Mouse (Mus musculus): Measurements from ENCODE around the gene Sema5a. TPM values are rescaled to one million over a fixed set of nuclear protein-coding genes. Genes with fewer than 3 reads are reported as not detected.

Gene Sema5a
- polyA plus RNA-seq, 1 experiment from 2014 or later, result 8.7 TPM

DNA sequence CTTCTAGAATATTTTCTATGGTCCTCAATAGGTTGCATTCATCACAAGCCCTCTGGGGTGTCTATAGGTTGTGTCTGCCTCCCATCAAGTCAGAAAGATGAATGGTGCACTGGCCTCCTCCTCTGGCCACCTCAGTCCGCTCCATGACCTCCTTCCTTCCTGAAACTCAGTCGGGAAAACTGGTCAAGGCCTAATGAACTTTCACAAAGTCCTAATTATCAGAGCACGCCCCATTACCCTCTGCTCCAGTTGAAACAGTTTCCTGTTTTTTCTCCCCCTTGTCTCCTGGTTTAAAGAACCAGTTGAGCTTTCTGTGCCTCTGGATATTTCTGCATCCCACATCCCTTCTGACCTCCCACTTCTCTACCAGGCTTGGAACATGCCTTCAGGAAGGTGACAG, 300.8 kb downstream of the Sema5a start:
- Histone ChIP-seq H3K36me3 (replicated peaks) (no peaks in the 10 kb centered on the region), H3K9ac (no peak overlapping the region), H3K27me3 (replicated peaks) (no peaks in the 10 kb centered on the region), H3K4me1 (no peaks in the 10 kb centered on the region), H3K4me3 (no peak overlapping the region), H3K27ac (no peak overlapping the region), H3K9me3 (no peaks in the 10 kb centered on the region), H3K4me2 (no peak overlapping the region)
- 65% methylated on average over 3 of the region's 3 CpGs for WGBS
- ATAC-seq (replicated peaks), result no peak

DNA sequence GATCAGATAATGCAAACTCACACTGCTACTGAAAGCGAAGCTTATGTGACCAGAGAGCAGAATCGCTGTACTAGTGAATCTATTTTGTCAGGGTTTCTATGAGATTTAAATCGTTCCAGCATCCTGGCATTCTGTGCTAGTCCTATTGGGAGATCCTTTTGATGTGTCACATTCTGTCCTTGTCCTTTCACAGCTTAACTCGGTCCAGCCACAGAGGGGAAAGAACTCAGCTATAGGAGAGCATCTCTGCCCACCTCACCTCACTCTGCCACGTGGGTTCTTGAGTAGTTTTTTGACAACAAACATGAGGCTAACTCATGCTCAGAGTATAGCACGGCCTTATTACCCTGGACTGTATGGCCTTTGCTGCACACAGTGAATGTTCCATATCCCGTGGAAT, 302.1 kb downstream of the Sema5a start:
- H3K4me1 ChIP-seq, result no peaks in the 10 kb centered on the region
- H3K9ac ChIP-seq, result no peak overlapping the region
- H3K36me3 ChIP-seq (replicated peaks), result no peaks in the 10 kb centered on the region
- 69% methylated on average over 7 of the region's 7 CpGs for WGBS
- H3K4me3 ChIP-seq, result no peak overlapping the region
- H3K27ac ChIP-seq, result no peak overlapping the region
- no peak overlapping the region for H3K4me2 ChIP-seq
- no peaks in the 10 kb centered on the region for H3K27me3 ChIP-seq (replicated peaks)
- no peak for ATAC-seq (replicated peaks)
- H3K9me3 ChIP-seq, result no peaks in the 10 kb centered on the region

DNA sequence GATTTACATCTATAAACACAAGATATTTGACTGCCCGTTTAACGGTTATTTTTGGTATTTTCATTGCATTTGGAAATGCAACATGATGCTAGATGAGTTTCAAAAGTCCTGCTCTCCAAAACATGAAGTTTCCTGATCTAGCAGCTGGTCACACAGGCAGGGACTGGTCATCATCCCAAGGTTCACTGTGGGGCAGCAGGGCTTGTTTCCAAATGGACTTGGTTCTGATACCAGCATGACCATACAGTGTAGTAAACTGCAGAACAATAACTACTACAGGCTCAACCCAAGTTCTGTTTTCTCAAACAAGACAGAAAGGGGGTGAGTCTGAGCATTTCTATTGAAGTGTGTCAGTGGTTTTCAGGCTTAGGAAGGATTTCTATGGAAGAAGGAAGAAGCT, 314.3 kb downstream of the Sema5a start:
- H3K4me2 ChIP-seq, result no peak overlapping the region
- H3K27ac ChIP-seq, result no peak overlapping the region
- no peak for ATAC-seq (replicated peaks)
- no peak overlapping the region for H3K9ac ChIP-seq
- H3K4me1 ChIP-seq, result no peaks in the 10 kb centered on the region
- no peaks in the 10 kb centered on the region for H3K9me3 ChIP-seq
- no peaks in the 10 kb centered on the region for H3K27me3 ChIP-seq (replicated peaks)
- no peaks in the 10 kb centered on the region for H3K36me3 ChIP-seq (replicated peaks)
- H3K4me3 ChIP-seq, result no peak overlapping the region
- 97% methylated on average over 2 of the region's 2 CpGs for WGBS

DNA sequence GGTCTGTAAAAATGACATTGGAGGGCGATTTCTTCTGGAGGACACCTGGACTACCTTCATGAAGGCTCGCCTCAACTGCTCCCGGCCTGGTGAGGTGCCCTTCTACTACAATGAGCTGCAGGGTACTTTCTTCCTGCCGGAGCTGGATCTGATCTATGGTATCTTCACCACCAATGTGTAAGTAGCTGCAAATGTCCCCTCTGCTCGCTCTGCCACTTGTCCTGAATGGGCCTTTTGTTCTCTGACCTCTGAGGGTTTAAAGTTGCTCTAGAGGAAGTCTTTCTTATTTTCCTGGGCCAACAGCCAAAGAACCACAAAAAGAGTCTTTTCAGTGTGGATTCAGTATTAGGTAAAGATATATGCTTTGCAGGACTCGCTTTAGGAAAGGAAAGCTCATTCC, 318.0 kb downstream of the Sema5a start:
- no peak overlapping the region for H3K9ac ChIP-seq
- H3K27ac ChIP-seq, result no peak overlapping the region
- no peak overlapping the region for H3K4me2 ChIP-seq
- ATAC-seq (replicated peaks), result no peak
- H3K4me1 ChIP-seq, result no peaks in the 10 kb centered on the region
- H3K4me3 ChIP-seq, result no peak overlapping the region
- H3K36me3 ChIP-seq (replicated peaks), result no peaks in the 10 kb centered on the region
- 58% methylated on average over 6 of the region's 6 CpGs for WGBS
- no peaks in the 10 kb centered on the region for H3K27me3 ChIP-seq (replicated peaks)
- H3K9me3 ChIP-seq, result no peaks in the 10 kb centered on the region

DNA sequence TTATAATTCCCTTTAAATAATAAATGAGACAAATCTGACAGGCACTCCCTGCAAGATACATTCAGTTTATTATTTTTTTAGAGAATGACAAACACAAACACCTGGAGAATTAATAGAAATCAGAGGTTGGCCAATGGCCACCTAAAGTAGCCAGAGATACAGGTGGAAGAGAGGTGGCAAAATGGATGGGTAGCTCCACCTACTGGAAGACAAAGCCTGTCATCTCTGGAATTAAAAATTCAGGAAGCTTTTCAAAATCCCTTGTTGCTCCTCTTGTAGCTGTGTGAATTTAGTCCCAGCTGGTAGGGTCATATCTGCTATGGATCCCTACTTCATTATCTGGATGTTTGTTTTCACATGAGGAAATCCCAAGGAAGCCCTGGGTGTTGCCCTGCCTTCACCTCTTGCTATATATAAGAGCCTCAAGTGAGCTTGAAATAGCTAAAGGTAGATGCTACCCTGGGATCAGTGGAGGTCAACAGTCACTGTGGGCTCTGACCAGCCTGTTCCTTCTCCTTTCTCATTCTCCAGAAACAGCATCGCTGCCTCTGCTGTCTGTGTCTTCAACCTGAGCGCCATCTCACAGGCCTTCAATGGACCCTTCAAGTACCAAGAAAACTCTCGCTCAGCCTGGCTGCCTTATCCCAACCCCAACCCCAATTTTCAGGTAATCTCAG, 323.7 kb downstream of the Sema5a start:
- H3K4me3 ChIP-seq, result no peak overlapping the region
- H3K27me3 ChIP-seq (replicated peaks), result no peaks in the 10 kb centered on the region
- WGBS, result 79% methylated on average over 3 of the region's 3 CpGs
- H3K9ac ChIP-seq, result no peak overlapping the region
- H3K9me3 ChIP-seq, result no peaks in the 10 kb centered on the region
- no peak overlapping the region for H3K27ac ChIP-seq
- no peak overlapping the region for H3K4me2 ChIP-seq
- no peaks in the 10 kb centered on the region for H3K4me1 ChIP-seq
- ATAC-seq (replicated peaks), result peak; percentile 48
- H3K36me3 ChIP-seq (replicated peaks), result no peaks in the 10 kb centered on the region

DNA sequence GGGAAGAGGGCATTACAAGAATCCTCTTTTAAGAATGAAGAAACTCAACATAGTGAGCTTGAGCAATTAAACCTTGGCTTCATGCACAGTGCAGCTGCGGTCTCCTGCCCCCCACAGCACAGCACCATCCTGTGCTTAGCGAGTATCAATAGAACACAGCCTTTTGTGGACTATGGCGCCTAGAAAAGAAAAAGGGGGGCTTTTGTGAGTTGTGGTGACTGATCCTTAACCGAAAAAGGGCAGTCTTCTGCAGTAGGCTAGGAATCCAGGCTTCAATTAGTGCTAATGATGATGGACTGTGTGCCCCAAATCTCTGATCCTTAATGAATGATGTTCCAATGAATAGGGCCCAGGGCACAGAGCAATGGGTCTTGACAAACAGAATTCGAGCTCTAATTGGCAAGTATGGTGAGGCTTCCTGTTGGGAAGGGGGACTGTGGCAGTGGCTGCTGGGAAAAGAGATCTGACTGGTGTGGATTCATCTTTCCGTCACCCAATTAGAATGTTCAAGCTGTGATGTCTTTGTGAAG, 324.3 kb downstream of the Sema5a start:
- Histone ChIP-seq H3K4me3 (no peak overlapping the region), H3K27me3 (replicated peaks) (no peaks in the 10 kb centered on the region), H3K4me2 (no peak overlapping the region), H3K27ac (no peak overlapping the region), H3K9me3 (no peaks in the 10 kb centered on the region), H3K4me1 (no peaks in the 10 kb centered on the region), H3K36me3 (replicated peaks) (no peaks in the 10 kb centered on the region), H3K9ac (no peak overlapping the region)
- WGBS, result 36% methylated on average over 6 of the region's 6 CpGs
- peak; percentile 86 for ATAC-seq (replicated peaks)

DNA sequence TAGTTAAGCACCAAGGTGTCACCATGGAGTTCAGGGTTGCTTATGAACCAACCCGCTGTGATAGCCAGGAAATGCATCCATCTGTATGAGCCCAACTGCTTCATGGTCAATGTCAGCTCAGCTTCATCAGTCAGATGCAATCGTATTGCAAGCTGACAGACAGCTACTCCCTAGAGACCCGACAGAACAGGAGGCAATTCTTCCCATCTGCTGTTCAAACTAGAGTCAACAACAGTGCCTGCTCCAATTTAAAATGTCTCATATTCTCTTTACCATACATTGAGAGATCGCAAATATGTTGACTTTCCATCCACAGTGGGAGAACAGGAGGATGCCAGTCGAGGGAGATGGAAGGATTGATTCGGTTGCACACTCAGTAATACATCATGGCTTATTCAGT, 329.7 kb downstream of the Sema5a start:
- H3K9me3 ChIP-seq, result no peaks in the 10 kb centered on the region
- 76% methylated on average over 6 of the region's 6 CpGs for WGBS
- no peak for ATAC-seq (replicated peaks)
- no peaks in the 10 kb centered on the region for H3K4me1 ChIP-seq
- H3K4me3 ChIP-seq, result no peak overlapping the region
- no peaks in the 10 kb centered on the region for H3K36me3 ChIP-seq (replicated peaks)
- H3K27ac ChIP-seq, result no peak overlapping the region
- H3K4me2 ChIP-seq, result no peak overlapping the region
- no peak overlapping the region for H3K9ac ChIP-seq
- no peaks in the 10 kb centered on the region for H3K27me3 ChIP-seq (replicated peaks)

DNA sequence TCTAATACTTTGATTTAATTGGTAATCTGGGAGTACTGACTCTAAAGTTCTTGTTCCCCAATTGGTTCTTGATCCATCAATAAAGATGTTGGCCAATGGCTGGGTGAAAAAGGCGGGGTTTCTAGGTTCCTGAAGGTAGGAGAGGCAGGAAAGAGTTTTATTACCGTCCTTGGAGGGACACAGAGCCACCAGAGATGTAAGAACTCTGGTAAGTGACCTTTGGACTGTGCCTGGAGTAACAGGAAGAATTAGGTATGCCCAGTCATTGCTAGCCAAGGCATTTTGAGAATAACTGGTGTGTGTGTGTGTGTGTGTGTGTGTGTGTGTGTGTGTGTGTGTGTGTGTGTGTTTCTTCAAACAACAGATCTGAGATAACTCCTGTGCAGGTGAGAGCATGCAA, 330.6 kb downstream of the Sema5a start:
- no peak overlapping the region for H3K27ac ChIP-seq
- H3K9me3 ChIP-seq, result no peaks in the 10 kb centered on the region
- no peak overlapping the region for H3K4me2 ChIP-seq
- no peaks in the 10 kb centered on the region for H3K4me1 ChIP-seq
- no peaks in the 10 kb centered on the region for H3K27me3 ChIP-seq (replicated peaks)
- 86% methylated on average over 2 of the region's 2 CpGs for WGBS
- H3K4me3 ChIP-seq, result no peak overlapping the region
- no peak overlapping the region for H3K9ac ChIP-seq
- no peaks in the 10 kb centered on the region for H3K36me3 ChIP-seq (replicated peaks)
- ATAC-seq (replicated peaks), result no peak

DNA sequence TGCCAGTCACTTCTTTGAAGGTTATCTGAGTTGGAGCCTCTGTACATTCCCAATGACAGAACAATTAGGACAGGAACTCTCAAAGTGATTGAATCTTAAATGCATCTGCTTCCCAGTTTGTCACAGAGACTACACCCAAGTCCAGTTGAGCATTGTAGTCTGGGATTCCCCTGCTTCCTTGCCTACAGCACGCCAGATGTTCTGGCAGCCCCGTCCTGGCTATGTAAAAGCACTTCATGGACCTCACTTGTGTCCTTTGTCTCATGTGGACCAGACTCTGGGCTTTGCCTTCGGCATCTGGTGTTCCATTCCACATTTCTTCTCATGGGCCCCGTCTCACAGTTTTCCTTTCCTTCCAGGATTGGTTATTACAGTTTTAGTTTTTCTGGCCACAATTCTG, 334.7 kb downstream of the Sema5a start:
- Histone ChIP-seq H3K27me3 (replicated peaks) (no peaks in the 10 kb centered on the region), H3K4me2 (no peak overlapping the region), H3K27ac (no peak overlapping the region), H3K4me1 (no peaks in the 10 kb centered on the region), H3K36me3 (replicated peaks) (no peaks in the 10 kb centered on the region), H3K9ac (no peak overlapping the region), H3K4me3 (no peak overlapping the region), H3K9me3 (no peaks in the 10 kb centered on the region)
- 90% methylated on average over 4 of the region's 4 CpGs for WGBS
- no peak for ATAC-seq (replicated peaks)

DNA sequence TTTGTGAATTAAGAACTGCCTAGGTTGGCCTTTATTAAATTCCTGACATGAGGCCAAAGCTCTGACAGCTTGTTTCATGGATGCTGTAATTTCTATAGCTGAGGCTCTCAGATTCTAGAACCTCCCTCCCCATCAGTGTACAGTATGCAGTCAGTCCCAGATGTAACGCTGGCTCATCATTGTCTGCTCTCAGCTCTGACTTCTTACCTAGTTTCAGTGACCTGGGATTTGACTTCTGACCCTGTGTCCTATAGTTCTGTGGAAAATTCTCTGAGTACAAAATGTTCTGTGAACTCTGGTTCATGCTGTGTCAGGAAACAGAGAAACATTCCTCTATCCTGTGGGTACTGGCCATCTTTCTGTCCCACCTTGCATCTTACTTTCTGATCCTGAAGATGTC, 346.0 kb downstream of the Sema5a start:
- Histone ChIP-seq H3K36me3 (replicated peaks) (no peaks in the 10 kb centered on the region), H3K9ac (no peak overlapping the region), H3K4me2 (no peak overlapping the region), H3K4me1 (no peaks in the 10 kb centered on the region), H3K27me3 (replicated peaks) (no peaks in the 10 kb centered on the region), H3K27ac (no peak overlapping the region), H3K4me3 (no peak overlapping the region), H3K9me3 (no peaks in the 10 kb centered on the region)
- 81% methylated on average over 1 of the region's 1 CpGs for WGBS
- no peak for ATAC-seq (replicated peaks)

DNA sequence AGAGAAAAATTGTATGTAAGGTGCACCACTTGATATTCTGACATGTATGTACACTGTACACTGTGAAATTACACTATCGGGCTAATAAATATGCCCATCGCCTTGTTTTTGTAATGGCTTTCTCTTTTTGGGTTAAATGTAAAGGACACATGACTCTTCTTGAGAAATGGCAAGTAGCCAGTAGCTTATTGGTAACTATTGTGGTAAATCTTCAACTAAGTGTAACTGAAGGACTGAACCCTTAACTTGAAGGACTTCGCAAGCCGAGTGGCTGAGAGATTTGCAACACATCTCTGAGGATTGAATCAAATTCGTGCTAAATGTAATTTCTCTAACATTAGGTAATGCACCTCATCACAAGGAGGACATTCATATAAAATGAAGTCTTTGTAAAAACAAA, 349.1 kb downstream of the Sema5a start:
- no peak overlapping the region for H3K9ac ChIP-seq
- 93% methylated on average over 5 of the region's 5 CpGs for WGBS
- no peak overlapping the region for H3K4me3 ChIP-seq
- ATAC-seq (replicated peaks), result no peak
- no peak overlapping the region for H3K4me2 ChIP-seq
- no peaks in the 10 kb centered on the region for H3K27me3 ChIP-seq (replicated peaks)
- H3K4me1 ChIP-seq, result 0 out of 2 replicates have a peak, but pooled peaks cover 6% of the 10 kb centered on the region
- no peaks in the 10 kb centered on the region for H3K36me3 ChIP-seq (replicated peaks)
- no peaks in the 10 kb centered on the region for H3K9me3 ChIP-seq
- H3K27ac ChIP-seq, result no peak overlapping the region

DNA sequence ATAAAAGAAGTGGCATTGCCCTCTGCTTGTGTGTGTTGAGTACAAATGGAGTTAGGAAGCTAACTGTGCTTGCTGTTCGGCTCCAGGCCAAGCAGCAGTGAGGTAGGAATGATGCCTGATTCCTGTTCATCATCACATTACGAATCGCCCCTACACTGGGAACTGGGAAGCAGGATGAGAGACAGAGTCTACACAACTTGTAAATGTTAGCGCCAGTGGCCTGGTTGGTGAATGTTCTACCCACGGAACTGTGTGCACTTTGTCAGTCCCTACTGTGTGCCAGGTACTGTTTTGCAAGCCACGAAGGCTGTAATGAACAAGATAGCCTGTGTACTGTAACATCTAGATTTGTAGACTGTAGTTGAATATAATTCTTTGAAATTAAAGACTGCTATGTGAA, 352.0 kb downstream of the Sema5a start:
- H3K4me2 ChIP-seq, result no peak overlapping the region
- H3K27ac ChIP-seq, result no peak overlapping the region
- 0 out of 2 replicates have a peak, but pooled peaks cover 6% of the 10 kb centered on the region for H3K4me1 ChIP-seq
- no peaks in the 10 kb centered on the region for H3K36me3 ChIP-seq (replicated peaks)
- no peaks in the 10 kb centered on the region for H3K27me3 ChIP-seq (replicated peaks)
- no peak overlapping the region for H3K4me3 ChIP-seq
- H3K9me3 ChIP-seq, result no peaks in the 10 kb centered on the region
- H3K9ac ChIP-seq, result no peak overlapping the region
- whole genome bisulfite sequencing, result 88% methylated on average over 6 of the region's 6 CpGs
- ATAC-seq (replicated peaks), result no peak

DNA sequence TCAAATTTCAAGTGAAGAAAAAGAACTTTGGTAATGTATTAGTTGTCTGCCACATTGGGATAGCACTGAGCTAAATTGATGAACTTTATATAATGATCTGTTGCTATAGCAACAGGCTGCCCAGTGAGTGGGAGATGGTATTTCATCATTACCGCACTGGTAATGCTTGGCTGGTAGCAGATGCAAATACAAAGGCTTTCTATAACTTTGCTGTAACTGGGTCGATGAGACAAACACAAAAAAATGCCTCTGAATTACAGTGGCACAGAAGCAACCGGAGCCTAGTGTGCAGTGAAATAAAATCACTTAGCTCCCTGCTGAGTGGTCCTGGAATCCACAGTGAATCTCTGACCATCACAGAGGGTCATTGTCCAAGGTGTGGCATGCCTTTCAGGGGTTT, 352.6 kb downstream of the Sema5a start:
- Histone ChIP-seq H3K27ac (no peak overlapping the region), H3K4me2 (no peak overlapping the region)
- WGBS, result 26% methylated on average over 3 of the region's 3 CpGs

More for the DNA sequence above, 352.6 kb downstream of the Sema5a start:
- H3K4me3 ChIP-seq, result no peak overlapping the region
- H3K27me3 ChIP-seq (replicated peaks), result no peaks in the 10 kb centered on the region
- H3K4me1 ChIP-seq, result 0 out of 2 replicates have a peak, but pooled peaks cover 6% of the 10 kb centered on the region
- no peaks in the 10 kb centered on the region for H3K9me3 ChIP-seq
- H3K9ac ChIP-seq, result no peak overlapping the region
- peak; percentile 83 for ATAC-seq (replicated peaks)
- H3K36me3 ChIP-seq (replicated peaks), result no peaks in the 10 kb centered on the region

All from midbrain, embryonic 15.5 days (tissue).